Mouse (Mus musculus) hindbrain, embryonic 11.5 days (tissue): ENCODE data around the gene Abcb10. TPM values are rescaled to one million over a fixed set of nuclear protein-coding genes. Genes with fewer than 3 reads are reported as not detected.
"Not testable (repeated sequence)": the region's sequence is repeated elsewhere in the genome, so short reads cannot be mapped to it uniquely, and the experiment has no call there.

Source experiments
- ATAC-seq: fragments of 200-750 bp; cut with Nextera tagmentation; 2 replicates; pipeline ENCODE4 v1.8.0; 2017; ENCODE audit warnings: mild to moderate bottlenecking, moderate TSS enrichment, moderate library complexity; ENCODE audit not compliant: low FRiP score
- DNase-seq: peaks from one replicate; pipeline ENCODE4 v3.0.0-alpha.2; 2015; ENCODE audit warnings: low spot score
- H3K27ac ChIP-seq: fragments of 300-500 bp; sonication (generic); 2 replicates; pipeline ENCODE4 v1.5.1; 2014; ENCODE audit warnings: mild to moderate bottlenecking, low read depth, low read length
- H3K27me3 ChIP-seq: fragments of 300-500 bp; sonication (generic); 2 replicates; pipeline ENCODE4 v1.6.1; 2014; ENCODE audit warnings: mild to moderate bottlenecking, low read length, moderate library complexity, mixed read lengths; ENCODE audit not compliant: control insufficient read depth, insufficient read depth
- H3K36me3 ChIP-seq: fragments of 300-500 bp; sonication (generic); 2 replicates; pipeline ENCODE4 v1.6.1; 2014; ENCODE audit warnings: mild to moderate bottlenecking, low read length, moderate library complexity, mixed read lengths; ENCODE audit not compliant: control insufficient read depth, insufficient read depth
- H3K4me1 ChIP-seq: fragments of 300-500 bp; sonication (generic); replicated peaks from 2 replicates; pipeline ENCODE4 v1.6.1; 2014; ENCODE audit warnings: low read length, mixed read lengths; ENCODE audit not compliant: control insufficient read depth, insufficient read depth
- H3K4me2 ChIP-seq: fragments of 300-500 bp; sonication (generic); replicated peaks from 2 replicates; pipeline ENCODE4 v1.6.1; 2014; ENCODE audit warnings: mild to moderate bottlenecking, low read depth, low read length
- H3K4me3 ChIP-seq: fragments of 300-500 bp; sonication (generic); 2 replicates; pipeline ENCODE4 v1.5.1; 2014; ENCODE audit warnings: low read depth, low read length
- H3K9ac ChIP-seq: fragments of 300-500 bp; sonication (generic); 2 replicates; pipeline ENCODE4 v1.6.1; 2014; ENCODE audit warnings: low read depth, low read length
- H3K9me3 ChIP-seq: fragments of 300-500 bp; sonication (generic); 2 replicates; pipeline ENCODE4 v1.6.1; 2016; ENCODE audit warnings: low read length; ENCODE audit not compliant: control insufficient read depth
- WGBS: fragments of 180-500 bp; shearing (Covaris S2); extraction: QIAGEN DNeasy Blood & Tissue Kit; methylation state at CpG from one replicate; pipeline ENCODE4 v1.1.7; 2014; 5-methylcytosine and 5-hydroxymethylcytosine counted together
- polyA plus RNA-seq: library from polyadenylated mRNA; unstranded; fragments of >200 nt; fragmentation: Nextera tagmentation; extraction: Ambion mirVana; gene quantifications from 2 replicates; pipeline ENCODE4 v1.2.1, GENCODE M21; 2014

Abcb10 gene
- polyA plus RNA-seq, 1 experiment from 2014 or later = 18.3 TPM

GRCm38 (mm10) chr8:123977499-123977898, 5.4 kb downstream of the Abcb10 start:
- no peak for DNase-seq
- no peak for ATAC-seq

GRCm38 (mm10) chr8:123973495-123973894, 9.4 kb downstream of the Abcb10 start:
- WGBS = 89% methylated on average over 1 of the region's 1 CpGs
- no peaks in the 10 kb centered on the region for H3K27me3 ChIP-seq
- H3K4me1 ChIP-seq = no peaks in the 10 kb centered on the region
- no peak overlapping the region for H3K4me3 ChIP-seq
- H3K9me3 ChIP-seq = no peaks in the 10 kb centered on the region
- DNase-seq = no peak
- no peak overlapping the region for H3K9ac ChIP-seq
- no peaks in the 10 kb centered on the region for H3K36me3 ChIP-seq
- H3K4me2 ChIP-seq = no peak overlapping the region
- ATAC-seq = no peak
- H3K27ac ChIP-seq = no peak overlapping the region

More at GRCm38 (mm10) chr8:123977499-123977898, 5.4 kb downstream of the Abcb10 start:
- Histone ChIP-seq H3K9me3 (no peaks in the 10 kb centered on the region), H3K9ac (no peak overlapping the region), H3K36me3 (no peaks in the 10 kb centered on the region), H3K27me3 (no peaks in the 10 kb centered on the region), H3K4me2 (no peak overlapping the region), H3K4me3 (no peak overlapping the region), H3K27ac (no peak overlapping the region), H3K4me1 (peaks cover 2% of the 10 kb centered on the region; the same call in 1 of the 2 replicates)
- 87% methylated on average over 4 of the region's 4 CpGs for WGBS

- no peaks in the 10 kb centered on the region for H3K27me3 ChIP-seq
- no peaks in the 10 kb centered on the region for H3K36me3 ChIP-seq
- no peaks in the 10 kb centered on the region for H3K9me3 ChIP-seq
- no peak overlapping the region for H3K9ac ChIP-seq
- DNase-seq (peak; percentile 27), ATAC-seq (no peak)
- H3K4me1 ChIP-seq = no peaks in the 10 kb centered on the region
- no peak overlapping the region for H3K4me3 ChIP-seq
- no peak overlapping the region for H3K4me2 ChIP-seq
- H3K27ac ChIP-seq = no peak overlapping the region
- 63% methylated on average over 2 of the region's 2 CpGs for WGBS
Measured at GRCm38 (mm10) chr8:123966896-123967295, 16.0 kb downstream of the Abcb10 start.

- Histone ChIP-seq H3K27me3 (no peaks in the 10 kb centered on the region), H3K4me1 (no peaks in the 10 kb centered on the region; the same call in 1 of the 2 replicates), H3K4me3 (no peak overlapping the region), H3K27ac (no peak overlapping the region), H3K9me3 (no peaks in the 10 kb centered on the region), H3K4me2 (no peak overlapping the region), H3K36me3 (no peaks in the 10 kb centered on the region), H3K9ac (no peak overlapping the region)
- DNase-seq = no peak
- WGBS = 91% methylated on average over 1 of the region's 1 CpGs
- ATAC-seq = no peak
Measured at GRCm38 (mm10) chr8:123961371-123961770, 21.6 kb downstream of the Abcb10 start.

GRCm38 (mm10) chr8:123960556-123960955, 22.4 kb downstream of the Abcb10 start:
- not testable (repeated sequence) for H3K27me3 ChIP-seq, H3K36me3 ChIP-seq, H3K4me1 ChIP-seq, DNase-seq, H3K9me3 ChIP-seq, ATAC-seq, H3K4me2 ChIP-seq, H3K9ac ChIP-seq, H3K4me3 ChIP-seq, H3K27ac ChIP-seq
- 94% methylated on average over 5 of the region's 5 CpGs for WGBS

- Histone ChIP-seq H3K9ac (no peak overlapping the region), H3K4me3 (no peak overlapping the region), H3K4me1 (no peaks in the 10 kb centered on the region; the same call in 1 of the 2 replicates), H3K9me3 (no peaks in the 10 kb centered on the region), H3K4me2 (no peak overlapping the region), H3K27me3 (no peaks in the 10 kb centered on the region), H3K27ac (no peak overlapping the region), H3K36me3 (no peaks in the 10 kb centered on the region)
- ATAC-seq = no peak
- WGBS = 87% methylated on average over 9 of the region's 9 CpGs
- no peak for DNase-seq
Measured at GRCm38 (mm10) chr8:123960056-123960455, 22.9 kb downstream of the Abcb10 start.

- WGBS = 92% methylated on average over 6 of the region's 6 CpGs
- no peaks in the 10 kb centered on the region for H3K36me3 ChIP-seq
- no peak overlapping the region for H3K4me3 ChIP-seq
Measured at GRCm38 (mm10) chr8:123959473-123959872, 23.4 kb downstream of the Abcb10 start.

GRCm38 (mm10) chr8:123958130-123958529, 24.8 kb downstream of the Abcb10 start:
- WGBS = 80% methylated on average over 17 of the region's 17 CpGs
- H3K4me3 ChIP-seq = no peak overlapping the region
- no peaks in the 10 kb centered on the region for H3K36me3 ChIP-seq
- DNase-seq = no peak
- no peak overlapping the region for H3K27ac ChIP-seq
- H3K4me1 ChIP-seq = no peaks in the 10 kb centered on the region; the same call in 1 of the 2 replicates
- no peak for ATAC-seq
- no peak overlapping the region for H3K4me2 ChIP-seq
- no peaks in the 10 kb centered on the region for H3K27me3 ChIP-seq
- H3K9me3 ChIP-seq = no peaks in the 10 kb centered on the region
- no peak overlapping the region for H3K9ac ChIP-seq

More at GRCm38 (mm10) chr8:123959473-123959872, 23.4 kb downstream of the Abcb10 start:
- H3K27ac ChIP-seq = no peak overlapping the region
- no peaks in the 10 kb centered on the region; the same call in 1 of the 2 replicates for H3K4me1 ChIP-seq
- H3K9ac ChIP-seq = no peak overlapping the region
- no peak for DNase-seq
- no peak overlapping the region for H3K4me2 ChIP-seq
- no peaks in the 10 kb centered on the region for H3K27me3 ChIP-seq
- ATAC-seq = no peak
- no peaks in the 10 kb centered on the region for H3K9me3 ChIP-seq

- Histone ChIP-seq H3K4me2 (no peak overlapping the region), H3K27ac (no peak overlapping the region), H3K9me3 (no peaks in the 10 kb centered on the region), H3K27me3 (no peaks in the 10 kb centered on the region), H3K36me3 (no peaks in the 10 kb centered on the region), H3K9ac (no peak overlapping the region), H3K4me1 (peaks cover 2% of the 10 kb centered on the region; the same call in 1 of the 2 replicates), H3K4me3 (no peak overlapping the region)
- ATAC-seq = no peak
- 94% methylated on average over 8 of the region's 8 CpGs for WGBS
- DNase-seq = no peak
Measured at GRCm38 (mm10) chr8:123954246-123954645, 28.7 kb downstream of the Abcb10 start.
